Mouse (Mus musculus) mouse embryonic stem cell (cell line): ENCODE data around the gene Rnf40.

Experiments used
- in situ Hi-C, 2 experiments: fragments of 300-500 bp; cut with MboI; formaldehyde crosslinking; loops; 1 replicate in 1 of 2; 3 replicates in 1 of 2; pipeline ENCODE4 v1.14.3; 2019 to 2020; ENCODE audit warnings: low sequenced_read_pairs in 2 of 2, low pct_unique_long_range_greater_than_20kb in 1 of 2, mixed read lengths in 1 of 2; ENCODE audit not compliant: unreplicated experiment in 1 of 2

Rnf40 gene

DNA sequence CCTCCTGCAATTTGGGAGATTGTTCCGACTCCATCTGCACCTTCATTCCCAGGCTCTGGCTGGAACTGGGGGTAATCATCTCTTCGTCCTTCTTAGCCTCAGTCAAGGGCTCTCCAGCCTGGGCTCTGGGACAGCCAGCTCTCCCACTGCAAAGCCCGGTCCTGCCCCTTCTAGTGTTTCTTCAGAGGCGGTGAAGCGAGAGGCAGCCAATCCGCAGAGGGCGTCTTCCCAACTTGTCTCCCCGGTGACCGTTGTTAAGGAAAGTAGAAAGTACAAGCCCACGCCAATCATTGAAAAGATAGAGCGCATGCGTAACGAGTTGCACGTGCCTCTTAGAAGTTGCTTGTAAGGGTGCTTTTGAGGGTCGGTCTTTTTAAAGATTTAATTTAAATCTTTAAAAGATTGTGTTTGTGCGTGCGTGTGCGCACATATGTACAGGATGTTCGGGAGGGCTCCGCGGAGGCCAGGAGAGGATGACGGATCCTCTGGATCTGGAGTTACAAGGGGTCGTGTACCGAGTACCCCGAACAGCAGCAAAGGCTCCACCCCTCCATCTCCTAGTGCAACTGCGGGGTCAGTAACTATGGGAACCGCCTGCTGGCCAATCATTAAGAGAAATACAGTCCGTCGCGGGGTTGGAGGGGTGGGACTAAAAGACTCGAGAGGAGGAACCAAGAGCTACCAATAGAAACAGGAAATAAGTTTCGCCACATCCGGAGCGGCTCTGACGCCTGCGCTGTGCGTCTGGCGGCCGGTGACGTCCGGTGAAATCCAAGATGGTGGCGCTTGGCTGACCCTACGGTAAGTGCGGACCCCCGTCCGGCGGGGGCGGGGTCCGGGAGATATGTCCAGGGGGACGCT lies at the start of gene Rnf40, which contains the start of gene Ccdc189:
Rnf40 (plus strand) TSS at position 757 of the 861 bp plus-strand sequence.
Ccdc189 (minus strand) TSS at position 585 of the 861 bp plus-strand sequence.
- in situ Hi-C loops: no loop called here

DNA sequence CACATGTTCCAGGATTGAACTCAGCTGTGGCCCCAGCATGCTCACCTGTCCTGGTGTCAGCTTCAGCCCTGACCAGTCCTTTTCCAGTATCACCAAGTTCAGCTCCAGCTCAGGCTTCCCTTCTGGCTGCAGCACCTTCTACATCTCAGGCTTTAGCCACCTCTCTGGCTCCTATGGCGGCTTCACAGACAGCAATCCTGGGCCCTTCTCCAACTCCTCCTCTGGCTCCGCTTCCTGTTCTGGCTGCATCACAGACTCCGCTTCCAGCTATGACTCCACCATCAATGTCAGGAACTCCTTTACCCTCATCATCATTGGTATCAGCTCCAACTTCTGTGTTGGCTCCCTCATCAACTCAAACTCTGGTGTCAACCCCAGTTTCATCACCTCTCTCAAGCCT lies 46.9 kb upstream of the Rnf40 start:
- in situ Hi-C loops: no loop called here

DNA sequence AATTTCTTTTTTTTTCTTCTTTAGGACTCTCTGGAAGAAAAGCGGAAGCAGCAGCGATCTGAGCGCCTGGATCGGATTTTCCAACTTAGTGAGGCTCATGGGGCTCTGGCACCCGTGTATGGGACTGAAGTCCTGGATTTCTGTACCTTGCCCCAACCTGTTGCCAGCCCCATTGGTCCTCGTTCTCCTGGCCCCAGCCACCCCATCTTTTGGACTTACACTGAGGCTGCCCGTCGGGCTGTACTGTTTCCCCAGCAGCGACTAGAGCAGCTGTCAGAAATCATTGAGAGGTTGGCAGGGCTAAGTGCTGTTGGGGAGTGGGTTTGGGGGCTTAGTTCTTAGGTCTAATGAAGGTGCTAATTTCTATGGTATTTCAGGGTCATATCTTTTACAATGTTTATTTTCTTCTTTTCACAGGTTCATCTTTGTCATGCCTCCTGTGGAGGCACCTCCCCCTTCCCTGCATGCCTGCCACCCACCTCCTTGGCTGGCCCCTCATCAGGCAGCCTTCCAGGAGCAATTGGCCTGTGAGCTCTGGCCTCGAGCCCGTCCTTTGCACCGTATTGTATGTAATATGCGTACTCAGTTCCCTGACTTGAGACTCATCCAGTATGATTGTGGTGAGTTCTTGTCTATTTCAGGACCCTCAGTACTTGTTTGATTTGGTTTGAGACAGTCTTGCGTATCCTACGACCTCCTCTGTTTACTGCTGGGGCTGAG lies 39.3 kb upstream of the Rnf40 start:
- in situ Hi-C loops: no loop called here

DNA sequence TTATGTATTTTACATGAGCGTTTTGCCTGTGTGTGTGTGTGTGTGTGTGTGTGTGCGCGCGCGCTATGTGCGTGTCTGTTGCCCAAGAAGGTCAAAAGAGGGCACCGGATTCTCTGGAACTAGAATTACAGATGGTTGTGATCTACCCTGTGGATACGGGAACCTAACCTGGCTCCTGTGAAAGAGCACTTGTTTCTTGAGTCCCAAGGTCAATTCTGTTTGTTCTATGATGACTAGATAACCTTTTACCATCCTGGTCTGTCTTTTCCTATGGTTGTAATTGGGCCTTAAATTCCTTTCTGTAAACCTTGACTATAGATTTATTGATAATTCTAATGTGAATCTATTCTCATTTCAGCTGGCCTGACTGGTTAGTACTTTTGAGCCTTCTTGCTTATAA lies 37.0 kb upstream of the Rnf40 start:
- in situ Hi-C loops: loop anchor here in 1 of 2 experiments (5.0 kb wide), 1 partner anchor 34 kb away; the partner anchor contains the start of gene Gm42715

DNA sequence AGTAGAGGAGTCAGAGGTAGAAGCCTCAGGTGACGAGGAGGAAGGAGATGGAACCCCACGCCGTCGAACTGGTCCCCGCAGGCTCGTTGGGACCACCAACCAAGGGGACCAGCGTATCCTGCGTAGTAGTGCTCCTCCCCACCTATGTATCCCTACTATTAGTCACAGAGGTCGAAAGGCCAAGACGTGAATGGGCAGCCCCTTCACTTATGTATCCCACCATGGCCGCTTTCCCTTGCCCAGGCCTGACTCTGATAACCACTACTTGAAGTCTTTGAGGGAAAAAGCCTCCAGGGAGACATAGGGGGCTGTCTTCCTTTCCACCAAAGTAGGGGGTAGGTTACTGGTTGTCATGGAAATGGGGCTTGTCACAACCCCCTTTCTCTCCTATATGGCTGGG lies 28.0 kb upstream of the Rnf40 start:
- in situ Hi-C loops: loop anchor here in 1 of 2 experiments (5.0 kb wide), 1 partner anchor 33 kb away; no protein-coding TSS in a partner anchor

DNA sequence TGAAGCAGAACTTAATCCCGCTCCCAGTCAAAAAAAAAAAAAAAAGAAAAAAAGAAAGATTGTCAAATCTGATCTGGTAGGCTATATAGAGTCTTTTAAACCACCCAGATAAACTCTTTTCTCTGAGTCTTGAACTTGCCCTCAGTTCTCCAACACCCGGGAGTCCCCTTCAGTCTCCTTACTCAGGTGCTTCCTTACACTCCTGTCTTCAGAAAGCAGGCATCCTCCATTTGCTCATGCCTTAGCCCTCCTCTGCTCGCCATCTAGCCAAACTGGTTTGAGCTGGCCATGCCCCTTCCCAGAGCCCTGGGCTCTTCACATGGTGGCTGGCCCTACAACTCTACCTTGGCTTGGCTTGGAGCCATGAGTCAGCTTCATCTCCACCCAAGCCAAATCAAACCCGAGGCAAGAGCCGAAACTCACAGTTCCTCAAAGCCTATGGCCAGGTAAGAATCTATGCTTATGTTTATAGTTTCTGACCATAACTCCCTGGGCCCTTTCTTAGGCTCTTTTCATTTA lies 27.2 kb upstream of the Rnf40 start, which contains the start of gene Tmem265:
Tmem265 (plus strand) TSS at position 51 of the 519 bp plus-strand sequence.
- in situ Hi-C loops: loop anchor here in 1 of 2 experiments (5.0 kb wide), 1 partner anchor 34 kb away; no protein-coding TSS in a partner anchor

DNA sequence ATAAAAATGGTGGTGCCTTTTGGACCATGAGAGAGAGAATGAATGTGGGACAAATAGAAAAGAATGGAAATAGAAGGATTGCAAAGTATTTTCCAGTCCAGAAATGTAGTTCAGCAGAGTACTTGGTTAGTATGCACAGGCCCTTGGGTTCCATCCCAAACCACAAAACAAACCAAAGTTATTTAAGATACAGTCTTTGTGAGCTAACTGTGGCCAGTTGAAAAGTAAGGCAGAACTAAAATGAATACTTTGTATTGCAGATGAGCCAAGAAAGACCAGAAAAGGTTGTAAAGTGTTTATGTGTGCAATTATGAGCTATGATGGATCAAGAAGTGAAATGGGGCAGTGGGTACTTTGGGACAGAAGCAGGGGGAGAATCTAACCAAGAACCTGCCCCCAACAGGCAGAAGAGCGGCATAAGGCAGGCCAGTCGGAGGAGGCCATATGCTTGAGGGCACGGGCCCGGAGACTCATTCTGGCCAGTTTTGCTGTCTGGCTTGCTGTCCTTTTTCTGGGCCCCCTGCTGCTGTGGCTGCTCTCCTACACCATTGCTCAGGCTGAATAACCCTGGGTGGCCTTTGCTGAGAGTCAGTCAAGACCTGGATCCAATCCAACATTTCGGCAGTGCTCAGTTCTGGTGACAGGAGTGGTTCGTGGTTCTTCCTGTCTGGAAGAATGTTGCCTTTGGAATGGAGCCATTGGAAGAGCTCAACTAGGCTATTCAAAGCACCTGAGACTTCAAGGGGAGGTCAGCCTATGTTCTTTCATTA lies 24.0 kb upstream of the Rnf40 start:
- in situ Hi-C loops: loop anchor here in 1 of 2 experiments (5.0 kb wide), 1 partner anchor 37 kb away; no protein-coding TSS in a partner anchor

DNA sequence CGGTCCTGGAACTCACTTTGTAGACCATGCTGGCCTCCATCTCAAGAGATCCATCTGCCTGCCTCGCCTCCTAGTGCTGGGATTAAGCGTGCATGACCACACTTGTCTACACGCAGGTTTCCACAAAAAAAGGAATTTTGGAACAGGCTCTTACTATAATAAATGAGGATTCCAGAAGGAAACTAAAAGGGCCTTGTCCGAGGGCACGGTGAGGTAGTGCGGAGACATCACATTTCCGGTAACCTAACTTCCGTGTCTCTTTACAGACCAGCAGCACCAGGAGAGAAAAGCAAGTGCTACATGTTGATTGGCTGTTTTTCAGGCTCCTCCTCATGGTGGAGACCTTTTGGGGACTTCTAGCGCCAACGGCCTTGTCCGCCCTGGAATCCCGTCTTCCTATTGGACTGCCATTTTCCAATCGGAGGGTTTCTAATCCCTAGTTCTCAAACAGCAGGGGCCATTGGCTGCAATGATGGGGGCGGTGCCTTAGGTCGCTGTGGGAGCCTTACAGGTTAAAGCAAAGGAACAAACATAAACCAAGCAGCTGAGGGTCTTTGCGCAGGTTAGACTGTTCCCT lies 15.6 kb upstream of the Rnf40 start, which contains the start of gene Phkg2:
Phkg2 (plus strand) TSS at position 446 of the 577 bp plus-strand sequence.
- in situ Hi-C loops: no loop called here

DNA sequence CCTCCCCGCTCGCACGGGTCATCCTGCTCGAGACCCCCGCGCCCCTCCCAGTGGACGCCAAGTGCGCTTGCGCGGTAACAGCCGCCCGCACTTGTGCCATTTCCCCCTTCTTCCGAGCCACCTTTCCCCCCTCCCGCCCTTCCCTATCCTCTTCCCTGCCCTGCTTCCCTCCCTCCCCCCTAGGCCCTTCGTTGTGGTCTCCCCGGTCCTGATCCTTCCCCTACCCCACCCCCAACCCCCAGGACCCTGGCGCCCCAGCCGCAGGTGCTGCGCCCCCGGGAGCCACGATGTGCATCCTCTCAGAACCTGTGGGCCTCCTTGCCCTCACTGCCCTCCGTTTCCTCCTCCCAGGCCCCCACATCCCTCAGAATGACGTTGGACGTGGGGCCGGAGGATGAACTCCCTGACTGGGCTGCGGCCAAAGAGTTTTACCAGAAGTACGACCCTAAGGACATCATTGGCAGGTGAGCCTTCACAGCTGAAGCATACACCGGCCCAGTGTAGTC lies 15.0 kb upstream of the Rnf40 start:
- in situ Hi-C loops: no loop called here

DNA sequence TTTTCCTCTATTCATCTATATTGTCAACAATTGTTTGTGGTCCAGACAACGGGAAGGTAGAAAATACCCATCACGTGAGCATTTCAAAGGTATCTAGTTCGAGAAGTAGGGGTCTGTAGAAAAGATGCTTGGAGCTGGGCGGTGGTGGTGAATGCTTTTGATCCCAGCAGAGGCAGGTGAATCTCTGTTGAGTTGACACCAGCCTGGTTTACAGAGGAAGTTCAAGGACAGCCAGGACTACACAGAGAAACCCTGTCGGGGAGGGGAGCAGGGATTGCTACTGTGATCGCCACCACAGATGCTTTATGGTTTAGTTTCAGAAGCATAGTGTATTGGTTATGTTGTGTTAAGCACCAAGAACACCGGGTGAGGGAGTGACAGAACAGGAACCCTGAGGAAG lies 14.5 kb upstream of the Rnf40 start:
- in situ Hi-C loops: no loop called here

DNA sequence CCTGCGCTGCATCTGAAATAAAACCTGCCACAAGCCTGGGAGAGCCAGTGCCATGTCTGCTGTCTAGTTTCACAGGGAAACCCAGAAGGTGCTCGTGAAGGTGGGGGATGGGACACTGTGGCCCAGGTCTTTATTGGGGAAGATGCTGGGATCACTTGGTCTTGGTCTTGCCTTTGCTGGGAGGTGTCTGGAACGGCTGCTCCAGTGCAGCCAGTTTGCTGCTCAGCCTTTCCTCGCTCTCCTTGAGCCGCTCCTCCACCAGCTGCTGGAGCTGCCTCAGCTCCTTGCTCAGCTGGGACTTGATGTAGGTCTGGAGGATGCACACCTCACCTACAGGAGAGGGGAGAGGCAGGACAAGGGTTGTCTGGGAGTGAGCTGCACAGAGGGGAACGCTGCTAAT lies 5.3 kb upstream of the Rnf40 start:
- in situ Hi-C loops: no loop called here

DNA sequence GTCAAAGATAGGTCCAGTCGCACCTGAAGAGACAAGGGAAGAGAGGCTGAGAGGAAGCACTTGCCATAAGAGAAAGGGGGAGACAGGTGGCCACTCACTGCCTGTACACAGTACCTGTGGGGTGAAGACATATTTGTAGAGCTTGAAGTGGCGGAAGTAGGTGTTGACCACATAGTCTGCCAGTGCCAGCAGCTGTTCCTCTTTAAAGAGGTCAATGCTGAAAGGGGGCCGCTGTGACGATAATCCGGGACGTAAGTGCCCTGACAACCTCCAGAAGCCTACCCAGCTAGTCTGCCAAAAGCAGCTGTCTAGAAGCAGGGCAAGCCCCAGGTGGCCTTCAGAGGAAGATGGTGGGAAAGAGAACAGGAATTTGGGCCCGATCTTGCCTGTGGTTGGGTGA lies 3.5 kb upstream of the Rnf40 start:
- in situ Hi-C loops: no loop called here

DNA sequence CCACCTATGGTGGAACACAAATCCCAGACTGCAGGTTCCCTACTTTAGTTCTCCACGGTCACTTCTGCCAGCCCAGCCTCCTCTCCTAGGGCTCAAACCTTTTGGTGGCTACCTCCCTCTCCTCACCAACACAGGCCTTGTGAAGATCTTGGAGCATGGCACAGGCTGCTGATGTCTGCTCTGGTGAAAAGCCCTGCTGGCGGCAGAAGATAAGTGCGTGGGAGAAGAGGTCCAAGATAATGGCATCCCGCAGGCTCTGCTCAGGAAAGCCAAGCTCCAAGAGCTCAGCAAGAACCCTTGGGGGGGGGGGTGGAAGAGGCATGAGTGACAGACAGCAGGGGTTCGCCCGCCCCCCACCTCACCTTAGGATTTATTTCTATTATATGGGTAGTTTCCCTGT lies 2.4 kb upstream of the Rnf40 start:
- in situ Hi-C loops: no loop called here

DNA sequence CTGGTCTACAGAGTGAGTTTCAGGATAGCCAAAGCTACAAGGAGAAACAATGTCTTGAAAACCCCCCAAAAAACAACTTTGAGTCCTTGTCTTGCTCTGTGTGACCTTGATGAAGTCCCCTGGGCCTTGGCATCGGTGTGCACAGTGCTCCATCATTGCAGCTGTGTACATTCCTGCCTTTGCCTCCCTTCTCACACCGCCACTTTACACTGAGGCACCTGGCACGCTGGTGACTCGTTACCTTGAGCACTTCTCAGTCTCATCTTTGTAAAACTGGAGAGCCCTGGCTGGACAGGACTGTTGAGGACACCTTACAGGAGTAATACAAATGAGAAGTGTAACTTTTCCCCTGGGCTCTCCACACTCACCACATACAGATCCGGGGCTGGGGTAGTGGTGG lies 1.4 kb upstream of the Rnf40 start:
- in situ Hi-C loops: no loop called here

DNA sequence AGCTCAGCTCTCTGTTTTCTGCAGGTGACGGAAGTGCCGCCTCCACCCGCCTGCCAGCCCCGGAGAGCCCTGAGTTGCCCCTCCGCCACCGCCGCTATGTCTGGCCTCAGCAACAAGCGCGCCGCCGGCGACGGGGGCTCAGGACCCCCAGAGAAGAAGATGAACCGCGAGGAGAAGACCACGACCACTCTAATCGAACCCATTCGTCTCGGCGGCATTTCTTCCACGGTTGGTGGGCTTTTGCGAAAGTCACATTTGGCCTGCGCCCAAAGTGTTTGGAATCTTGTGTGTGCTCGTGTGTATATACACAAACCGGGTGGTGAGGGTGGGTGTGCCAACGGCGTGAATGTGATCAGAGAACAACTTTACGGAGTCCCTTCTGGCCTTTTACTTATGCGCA lies 334 bp downstream of the Rnf40 start:
- in situ Hi-C loops: no loop called here

DNA sequence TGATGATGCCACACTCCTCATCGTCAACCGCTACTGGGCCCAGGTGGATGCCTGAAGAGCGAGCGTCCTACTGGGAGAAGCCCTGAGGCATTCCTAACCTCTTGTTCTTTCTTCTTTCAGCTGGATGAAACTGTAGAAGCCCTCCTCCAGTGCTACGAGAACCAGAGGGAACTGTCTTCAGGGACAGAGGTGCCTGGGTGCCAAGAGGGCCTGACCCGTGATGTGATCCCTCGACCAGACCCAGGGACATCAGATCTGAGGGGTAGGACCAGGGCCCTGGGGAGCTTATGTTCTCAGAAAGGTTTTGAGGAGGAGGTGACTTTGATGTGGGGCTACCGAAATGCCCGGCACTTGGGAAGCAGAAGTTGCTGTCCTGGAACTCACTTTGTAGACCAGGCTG lies 1.1 kb downstream of the Rnf40 start:
- in situ Hi-C loops: no loop called here

DNA sequence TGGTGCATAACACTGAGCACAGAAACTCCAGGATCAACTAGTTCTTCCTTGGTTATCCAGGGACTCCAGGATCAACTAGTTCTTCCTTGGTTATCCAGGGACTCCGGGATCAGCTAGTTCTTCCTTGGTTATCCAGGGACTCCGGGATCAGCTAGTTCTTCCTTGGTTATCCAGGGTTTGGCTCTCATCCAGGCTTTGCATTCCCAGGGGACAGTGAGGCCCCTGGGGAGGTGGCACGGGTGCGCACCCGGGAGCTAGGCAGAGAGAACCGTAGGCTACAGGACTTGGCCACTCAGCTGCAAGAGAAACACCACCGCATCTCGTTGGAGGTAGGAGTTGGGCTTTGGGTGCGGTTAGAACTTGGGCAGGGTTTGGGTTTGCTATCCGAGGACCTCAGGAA lies 2.5 kb downstream of the Rnf40 start:
- in situ Hi-C loops: no loop called here

DNA sequence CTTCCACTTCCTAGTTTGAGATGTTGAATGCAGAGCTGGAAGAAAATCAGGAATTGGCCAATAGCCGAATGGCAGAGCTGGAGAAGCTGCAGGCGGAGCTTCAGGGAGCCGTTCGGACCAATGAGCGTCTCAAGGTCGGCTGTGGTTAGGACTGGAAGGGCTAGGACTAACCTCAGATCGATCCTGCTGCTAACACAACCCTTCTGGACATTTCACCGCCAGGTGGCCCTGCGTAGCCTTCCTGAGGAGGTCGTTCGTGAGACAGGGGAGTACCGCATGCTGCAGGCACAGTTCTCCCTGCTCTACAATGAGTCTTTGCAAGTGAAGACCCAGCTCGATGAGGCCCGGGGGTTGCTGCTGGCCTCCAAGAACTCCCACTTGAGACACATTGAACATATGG lies 4.0 kb downstream of the Rnf40 start:
- in situ Hi-C loops: no loop called here
